Mouse (Mus musculus) testis, adult 10 weeks (tissue): ENCODE data around the gene Spty2d1. TPM values are rescaled to one million over a fixed set of nuclear protein-coding genes. Genes with fewer than 3 reads are reported as not detected.

Source experiments
- polyA plus RNA-seq: library from polyadenylated mRNA; stranded (reverse); fragments of 350-450 nt; fragmentation: Illumina TruSeq; extraction: RNeasy Lipid Tissue Mini Kit (QIAGEN cat#74804); gene quantifications from one replicate; pipeline ENCODE4 v1.2.3, GENCODE M21; 2014; ENCODE audit warnings: low read depth, low replicate concordance

Spty2d1 gene
- polyA plus RNA-seq: 14.4 TPM

GRCm38 (mm10) chr7:47008168-47008993 lies at the start of gene Spty2d1:
Spty2d1 (minus strand) TSS chr7:47008411.

DNA sequence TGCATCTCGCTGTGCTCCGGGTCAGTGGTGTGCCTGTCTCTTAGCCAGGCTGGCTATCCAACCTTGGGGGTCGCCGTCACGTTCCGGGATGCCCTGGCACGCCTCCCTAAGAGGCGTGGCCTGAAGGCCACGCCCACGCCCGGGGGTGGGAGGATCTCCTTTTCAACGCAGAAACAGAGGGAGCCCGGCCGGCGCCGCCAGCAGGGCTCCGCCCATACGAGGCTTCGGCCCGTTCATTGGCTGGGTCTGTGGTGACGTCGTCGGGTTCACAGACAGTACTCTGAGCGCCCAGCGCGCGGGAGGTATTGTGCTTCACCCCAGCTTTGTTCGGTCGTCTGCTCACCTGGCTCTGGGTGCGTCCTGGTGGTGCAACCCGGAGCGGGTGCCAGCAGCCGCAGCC lies 42.2 kb upstream of the Spty2d1 start, which contains the start of gene Tmem86a:
Tmem86a (plus strand) TSS at position 236 of the 400 bp plus-strand sequence.

DNA sequence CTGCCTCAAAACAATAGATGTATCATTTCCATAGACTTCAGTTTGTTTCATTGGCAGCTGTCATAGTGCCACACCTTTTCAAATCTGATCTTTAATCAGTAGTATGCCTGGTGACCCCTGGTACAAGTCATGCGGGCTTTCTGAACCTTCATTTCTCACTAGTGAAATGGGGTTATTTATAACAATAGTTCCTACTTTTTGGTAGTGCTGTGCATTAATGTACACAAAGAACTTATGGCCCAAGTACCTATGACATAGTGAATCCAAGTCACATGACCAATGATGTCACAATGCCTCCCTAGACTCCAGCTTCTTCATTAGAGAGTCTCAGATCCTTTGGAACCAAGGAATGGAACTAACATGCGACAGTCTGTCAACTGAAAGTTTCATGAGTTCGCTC lies 24.9 kb downstream of the Spty2d1 start, which contains the start of gene Gm9999:
Gm9999 (plus strand) TSS at position 301 of the 400 bp plus-strand sequence.

GRCm38 (mm10) chr7:46957831-46958691 lies 50.1 kb downstream of the Spty2d1 start, which contains the start of gene Uevld:
Uevld (minus strand) TSS chr7:46958527.

Other genes starting within 250 kb of the Spty2d1 start
- 23.2 TPM for gene Hps5, start 212.3 kb downstream of the Spty2d1 start, polyA plus RNA-seq
- gene Gtf2h1, start 212.3 kb downstream of the Spty2d1 start, polyA plus RNA-seq: 238 TPM
- gene Ldha, start 166.9 kb downstream of the Spty2d1 start, polyA plus RNA-seq: 370 TPM
- 3,731 TPM for gene Ldhc, start 147.2 kb downstream of the Spty2d1 start, polyA plus RNA-seq
- 180 TPM for gene Tsg101, start 88.4 kb downstream of the Spty2d1 start, polyA plus RNA-seq
- gene Uevld, start 49.9 kb downstream of the Spty2d1 start, polyA plus RNA-seq: 15.7 TPM
- gene Gm9999, start 24.8 kb downstream of the Spty2d1 start, polyA plus RNA-seq: 361 TPM
- 2.6 TPM for gene Tmem86a, start 42.2 kb upstream of the Spty2d1 start, polyA plus RNA-seq
- gene Ptpn5, start 125.3 kb upstream of the Spty2d1 start, polyA plus RNA-seq: not detected
- not detected for gene Mrgpra6, start 196.5 kb upstream of the Spty2d1 start, polyA plus RNA-seq
- not detected for gene Mrgpra9, start 244.4 kb upstream of the Spty2d1 start, polyA plus RNA-seq